ENCODE assay signal across 8 mouse cellular contexts in genomic region chr7:25848444-25848812, GRCm38 (mm10). TPM values are rescaled to one million over a fixed set of nuclear protein-coding genes. Genes with fewer than 3 reads are reported as not detected.
A peak's percentile ranks its signal among the peaks of the same experiment; 100 is the strongest.
DNase-seq lines count a peak whose midpoint lies in the region; ATAC-seq and TF ChIP-seq lines count a peak whose summit lies in the region.

No protein-coding gene starts in this region.

- no peak; the same call in 1 of the 2 replicates for ATAC-seq in lung, embryonic 15.5 days (ENCODE audit: borderline replicate concordance, extremely low read depth, low FRiP score, low TSS enrichment)
- peak; percentile 55 for ATAC-seq in forebrain, postnatal 0 days

- H3K27me3 ChIP-seq in lung, embryonic 15.5 days: no peaks in the 10 kb centered on the region
- H3K27me3 ChIP-seq in forebrain, postnatal 0 days (ENCODE audit: insufficient read depth, low read length): no peaks in the 10 kb centered on the region

- peak overlapping the region; percentile 37 for H3K9ac ChIP-seq in lung, embryonic 15.5 days
- peak overlapping the region; percentile 54 for H3K9ac ChIP-seq in forebrain, postnatal 0 days

- WGBS in lung, embryonic 15.5 days: 21% methylated on average over 11 of the region's 11 CpGs
- WGBS in forebrain, postnatal 0 days: 24% methylated on average over 11 of the region's 11 CpGs
- WGBS in macrophage (ENCODE audit: missing documents): 19% methylated on average over 11 of the region's 11 CpGs

- TF ChIP-seq CTCF in forebrain, postnatal 0 days (IDR thresholded peaks at IDR 0.05; ENCODE audit: low read depth): no peak

- no peaks in the 10 kb centered on the region for H3K79me2 ChIP-seq in macrophage (ENCODE audit: inconsistent target)

- H3K4me2 ChIP-seq in lung, embryonic 15.5 days: peak overlapping the region; percentile 63
- H3K4me2 ChIP-seq in forebrain, postnatal 0 days (ENCODE audit: low read depth): peak overlapping the region; percentile 57

- no peaks in the 10 kb centered on the region for H3K36me3 ChIP-seq in lung, embryonic 15.5 days
- H3K36me3 ChIP-seq in forebrain, postnatal 0 days (ENCODE audit: insufficient read depth): no peaks in the 10 kb centered on the region
- H3K36me3 ChIP-seq in macrophage (ENCODE audit: inconsistent target): no peaks in the 10 kb centered on the region

- no peak overlapping the region for H3K27ac ChIP-seq in lung, embryonic 15.5 days
- no peak overlapping the region; the same call in 1 of the 2 replicates for H3K27ac ChIP-seq in forebrain, postnatal 0 days (ENCODE audit: low read depth, low read length)
- H3K27ac ChIP-seq in macrophage: no peak overlapping the region

- peaks cover 18% of the 10 kb centered on the region for H3K4me1 ChIP-seq in lung, embryonic 15.5 days
- no peaks in the 10 kb centered on the region for H3K4me1 ChIP-seq in forebrain, postnatal 0 days (ENCODE audit: insufficient read depth)

- DNase-seq in adrenal gland, postnatal 10 days: peak; percentile 20
- no peak for DNase-seq in adrenal gland, adult 8-10 months
- DNase-seq in lung, postnatal 36 days: no peak
- no peak for DNase-seq in forebrain, postnatal 0 days
- no peak for DNase-seq in left cerebral cortex, adult 8-10 months (ENCODE audit: low spot score in 2 of 2)
- DNase-seq in adipocyte (ENCODE audit: low spot score): no peak

- H3K9me3 ChIP-seq in lung, embryonic 15.5 days: no peaks in the 10 kb centered on the region
- H3K9me3 ChIP-seq in forebrain, postnatal 0 days (ENCODE audit: low read length): no peaks in the 10 kb centered on the region

- peak overlapping the region; percentile 43 for H3K4me3 ChIP-seq in lung, embryonic 15.5 days
- peak overlapping the region; percentile 50 for H3K4me3 ChIP-seq in forebrain, postnatal 0 days (ENCODE audit: low read depth, low read length)
- H3K4me3 ChIP-seq in macrophage (ENCODE audit: inconsistent target): peak overlapping the region; percentile 22; the same call in 1 of the 2 replicates

RNA-seq across cellular contexts. Expression of gene Cyp2s1, which starts 31.7 kb away (rescaled TPM):
- 1 to 10 TPM; 3.2 to 3.9 TPM for total RNA-seq in adrenal gland, postnatal 10 days (2021)
- 1 to 10 TPM; 2.3 to 4.2 (median 3.2) TPM for total RNA-seq in adrenal gland, adult 8-10 months (2022)
- polyA plus RNA-seq in lung, embryonic 15.5 days (2015; fragmentation: Nextera tagmentation; extraction: Ambion mirVana): 10.7 and 11.4 TPM in 2 replicates
- total RNA-seq in forebrain, postnatal 0 days (2014; rRNA removed): 1.2 and 2.0 TPM in 2 replicates
- 1.4 and 1.9 TPM in 2 replicates for polyA plus RNA-seq in forebrain, postnatal 0 days (2015; fragmentation: Nextera tagmentation; extraction: Ambion mirVana)
- total RNA-seq in macrophage (2018; cell fraction: chromatin; rRNA removed): under 1 TPM in 6 of 26 experiments, not detected in 20; 0.22 to 0.93 (median 0.47) TPM
- total RNA-seq in macrophage (2018; cell fraction: cytosol; rRNA removed): under 1 TPM in 18 of 26 experiments, not detected in 8; 0.03 to 0.49 (median 0.19) TPM
- under 1 TPM in 5 of 26 experiments, not detected in 21; 0.12 to 0.82 (median 0.40) TPM for total RNA-seq in macrophage (2018; cell fraction: nucleus; rRNA removed)
- 0.17 to 0.20 TPM in 2 of 3 replicates, not detected in the other for polyA plus RNA-seq in macrophage (2018)
- 1 to 10 TPM; 4.3 to 5.1 (median 4.9) TPM for total RNA-seq in left cerebral cortex, adult 8-10 months (2022)

RNA-seq across cellular contexts. Expression of gene Cyp2b10, which starts 49.0 kb away (rescaled TPM):
- 10 to 100 TPM in 1 of 2 experiments, 1 to 10 TPM in 1; 1.4 to 12.6 TPM for total RNA-seq in adrenal gland, postnatal 10 days (2021)
- total RNA-seq in adrenal gland, adult 8-10 months (2022): 10 to 100 TPM in 1 of 4 experiments, 1 to 10 TPM in 3; 1.5 to 17.1 (median 2.3) TPM
- 0.35 and 0.59 TPM in 2 replicates for polyA plus RNA-seq in lung, embryonic 15.5 days (2015; fragmentation: Nextera tagmentation; extraction: Ambion mirVana)
- total RNA-seq in forebrain, postnatal 0 days (2014; rRNA removed): not detected in 2 replicates
- polyA plus RNA-seq in forebrain, postnatal 0 days (2015; fragmentation: Nextera tagmentation; extraction: Ambion mirVana): not detected in 2 replicates
- not detected for total RNA-seq in macrophage (2018; cell fraction: chromatin; rRNA removed)
- not detected for total RNA-seq in macrophage (2018; cell fraction: cytosol; rRNA removed)
- total RNA-seq in macrophage (2018; cell fraction: nucleus; rRNA removed): not detected
- not detected in 3 replicates for polyA plus RNA-seq in macrophage (2018)
- under 1 TPM; 0.16 to 0.38 (median 0.24) TPM for total RNA-seq in left cerebral cortex, adult 8-10 months (2022)

RNA-seq across cellular contexts. Expression of gene Axl, which starts 59.9 kb away (rescaled TPM):
- 10 to 100 TPM; 62.1 to 66.3 TPM for total RNA-seq in adrenal gland, postnatal 10 days (2021)
- total RNA-seq in adrenal gland, adult 8-10 months (2022): 10 to 100 TPM; 51.4 to 73.8 (median 64.5) TPM
- 53.7 and 56.5 TPM in 2 replicates for polyA plus RNA-seq in lung, embryonic 15.5 days (2015; fragmentation: Nextera tagmentation; extraction: Ambion mirVana)
- 15.8 and 17.7 TPM in 2 replicates for total RNA-seq in forebrain, postnatal 0 days (2014; rRNA removed)
- polyA plus RNA-seq in forebrain, postnatal 0 days (2015; fragmentation: Nextera tagmentation; extraction: Ambion mirVana): 14.6 and 16.1 TPM in 2 replicates
- 100 to 1,000 TPM in 2 of 26 experiments, 10 to 100 TPM in 24; 16.6 to 141 (median 50.7) TPM for total RNA-seq in macrophage (2018; cell fraction: chromatin; rRNA removed)
- 100 to 1,000 TPM in 8 of 26 experiments, 10 to 100 TPM in 18; 37.8 to 153 (median 73.1) TPM for total RNA-seq in macrophage (2018; cell fraction: cytosol; rRNA removed)
- 100 to 1,000 TPM in 21 of 26 experiments, 10 to 100 TPM in 5; 57.2 to 345 (median 142) TPM for total RNA-seq in macrophage (2018; cell fraction: nucleus; rRNA removed)
- polyA plus RNA-seq in macrophage (2018): 47.8 to 96.5 TPM (median 55.0 TPM) in 3 replicates
- total RNA-seq in left cerebral cortex, adult 8-10 months (2022): 10 to 100 TPM; 37.9 to 58.3 (median 45.8) TPM
